Mouse (Mus musculus): ENCODE results near the gene Adprhl1. TPM values are rescaled to one million over a fixed set of nuclear protein-coding genes. Genes with fewer than 3 reads are reported as not detected.

Gene Adprhl1
- polyA plus RNA-seq, 1 experiment from 2014 or later, result 0.28 TPM

GRCm38 (mm10) chr8:13174811-13175210 lies 79.2 kb downstream of the Adprhl1 start:
- no peaks in the 10 kb centered on the region for H3K4me1 ChIP-seq
- peaks cover 92% of the 10 kb centered on the region for H3K36me3 ChIP-seq
- ATAC-seq (ENCODE audit: low FRiP score, low read depth), result no peak
- no peak overlapping the region for H3K27ac ChIP-seq (replicated peaks)
- no peak overlapping the region for H3K9ac ChIP-seq (replicated peaks)
- H3K4me3 ChIP-seq, result no peak overlapping the region
- 92% methylated on average over 4 of the region's 4 CpGs for WGBS
- H3K4me2 ChIP-seq (replicated peaks), result no peak overlapping the region
- H3K9me3 ChIP-seq, result no peaks in the 10 kb centered on the region
- H3K27me3 ChIP-seq, result no peaks in the 10 kb centered on the region

DNA sequence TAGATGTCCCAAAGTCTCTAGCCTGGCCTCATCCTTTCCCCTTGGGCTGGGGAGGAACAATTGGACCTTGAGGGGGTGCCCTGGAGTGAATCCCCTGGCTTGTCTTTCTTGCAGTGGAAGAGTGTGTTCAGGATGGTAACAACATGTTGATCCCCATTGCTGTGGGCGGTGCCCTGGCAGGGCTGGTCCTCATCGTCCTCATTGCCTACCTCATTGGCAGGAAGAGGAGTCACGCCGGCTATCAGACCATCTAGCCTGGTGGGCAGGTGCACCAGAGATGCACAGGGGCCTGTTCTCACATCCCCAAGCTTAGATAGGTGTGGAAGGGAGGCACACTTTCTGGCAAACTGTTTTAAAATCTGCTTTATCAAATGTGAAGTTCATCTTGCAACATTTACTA lies 79.7 kb downstream of the Adprhl1 start:
- Histone ChIP-seq H3K36me3 (peaks cover 93% of the 10 kb centered on the region), H3K27me3 (no peaks in the 10 kb centered on the region), H3K27ac (replicated peaks) (no peak overlapping the region), H3K4me1 (no peaks in the 10 kb centered on the region), H3K4me2 (replicated peaks) (no peak overlapping the region), H3K9me3 (no peaks in the 10 kb centered on the region), H3K9ac (replicated peaks) (no peak overlapping the region), H3K4me3 (no peak overlapping the region)
- ATAC-seq (ENCODE audit: low FRiP score, low read depth), result no peak
- 90% methylated on average over 4 of the region's 4 CpGs for WGBS

MicroRNA genes within 50 kb of the gene (microRNA counts, 519-probe panel; counts per million panel counts)
- microRNA mmu-miR-1968, result not detected

Small RNA genes lying within 50 kb of the gene (microRNA-seq; reads per million reads assigned to microRNA genes)
- gene Mir1968, result 27.2 reads per million, percentile 37 among the genes with 10 or more reads in this experiment

Other genes starting within 250 kb of the Adprhl1 start
- 0.12 and 0.15 TPM in 2 replicates for gene F7, start 228.1 kb downstream of the Adprhl1 start, polyA plus RNA-seq (2016; fragmentation: Nextera tagmentation; extraction: Ambion mirVana)
- 0.50 and 0.52 TPM in 2 replicates for gene F10, start 216.9 kb downstream of the Adprhl1 start, polyA plus RNA-seq (2016; fragmentation: Nextera tagmentation; extraction: Ambion mirVana)
- 0.56 and 0.98 TPM in 2 replicates for gene Proz, start 193.2 kb downstream of the Adprhl1 start, polyA plus RNA-seq (2016; fragmentation: Nextera tagmentation; extraction: Ambion mirVana)
- gene Pcid2, start 148.7 kb downstream of the Adprhl1 start, polyA plus RNA-seq (2016; fragmentation: Nextera tagmentation; extraction: Ambion mirVana), result 58.9 and 62.3 TPM in 2 replicates
- 82.1 and 86.1 TPM in 2 replicates for gene Cul4a, start 148.5 kb downstream of the Adprhl1 start, polyA plus RNA-seq (2016; fragmentation: Nextera tagmentation; extraction: Ambion mirVana)
- 242 and 251 TPM in 2 replicates for gene Lamp1, start 95.0 kb downstream of the Adprhl1 start, polyA plus RNA-seq (2016; fragmentation: Nextera tagmentation; extraction: Ambion mirVana)
- 16.4 and 17.1 TPM in 2 replicates for gene Grtp1, start 53.5 kb downstream of the Adprhl1 start, polyA plus RNA-seq (2016; fragmentation: Nextera tagmentation; extraction: Ambion mirVana)
- 30.9 and 33.5 TPM in 2 replicates for gene Dcun1d2, start 34.0 kb upstream of the Adprhl1 start, polyA plus RNA-seq (2016; fragmentation: Nextera tagmentation; extraction: Ambion mirVana)
- 36.5 and 47.8 TPM in 2 replicates for gene Tmco3, start 34.0 kb upstream of the Adprhl1 start, polyA plus RNA-seq (2016; fragmentation: Nextera tagmentation; extraction: Ambion mirVana)
- 173 and 178 TPM in 2 replicates for gene Tfdp1, start 84.6 kb upstream of the Adprhl1 start, polyA plus RNA-seq (2016; fragmentation: Nextera tagmentation; extraction: Ambion mirVana)
- gene Atp4b, start 142.7 kb upstream of the Adprhl1 start, polyA plus RNA-seq (2016; fragmentation: Nextera tagmentation; extraction: Ambion mirVana), result not detected in 2 replicates
- 0.03 TPM in 1 of 2 replicates, not detected in the other for gene Grk1, start 150.9 kb upstream of the Adprhl1 start, polyA plus RNA-seq (2016; fragmentation: Nextera tagmentation; extraction: Ambion mirVana)
- gene Tmem255b, start 181.0 kb upstream of the Adprhl1 start, polyA plus RNA-seq (2016; fragmentation: Nextera tagmentation; extraction: Ambion mirVana), result not detected in 2 replicates
- 17.0 and 18.0 TPM in 2 replicates for gene Gas6, start 240.3 kb upstream of the Adprhl1 start, polyA plus RNA-seq (2016; fragmentation: Nextera tagmentation; extraction: Ambion mirVana)

All from midbrain, embryonic 12.5 days (tissue).